Mouse (Mus musculus) liver, embryonic 13.5 days (tissue): ENCODE measurements around the gene Tmcc2. TPM values are rescaled to one million over a fixed set of nuclear protein-coding genes. Genes with fewer than 3 reads are reported as not detected.
"Not testable (repeated sequence)": the region's sequence is repeated elsewhere in the genome, so short reads cannot be mapped to it uniquely, and the experiment has no call there.

Experiments used
- ATAC-seq: fragments of 200-750 bp; cut with Nextera tagmentation; 2 replicates; pipeline ENCODE4 v1.8.0; 2017; ENCODE audit warnings: low read depth, mild to moderate bottlenecking, moderate number of reproducible peaks, moderate library complexity
- DNase-seq: peaks from one replicate; pipeline ENCODE4 v3.0.0; 2022
- H3K27ac ChIP-seq: fragments of 300-500 bp; sonication (generic); 2 replicates; pipeline ENCODE4 v1.5.1; 2015; ENCODE audit warnings: moderate library complexity, mild to moderate bottlenecking, inconsistent platforms
- H3K27me3 ChIP-seq: fragments of 300-500 bp; sonication (generic); 2 replicates; pipeline ENCODE4 v1.6.1; 2015; ENCODE audit warnings: mild to moderate bottlenecking, inconsistent platforms
- H3K36me3 ChIP-seq: fragments of 300-500 bp; sonication (generic); 2 replicates; pipeline ENCODE4 v1.6.1; 2015; ENCODE audit warnings: mild to moderate bottlenecking, inconsistent platforms
- H3K4me1 ChIP-seq: fragments of 300-500 bp; sonication (generic); replicated peaks from 2 replicates; pipeline ENCODE4 v1.6.1; 2015; ENCODE audit warnings: inconsistent platforms
- H3K4me2 ChIP-seq: fragments of 300-500 bp; sonication (generic); 2 replicates; pipeline ENCODE4 v1.6.1; 2015; ENCODE audit warnings: inconsistent platforms, mild to moderate bottlenecking, moderate library complexity
- H3K4me3 ChIP-seq: fragments of 300-500 bp; sonication (generic); replicated peaks from 2 replicates; pipeline ENCODE4 v1.5.1; 2015; ENCODE audit warnings: mild to moderate bottlenecking, inconsistent platforms
- H3K9ac ChIP-seq: fragments of 300-500 bp; sonication (generic); 2 replicates; pipeline ENCODE4 v1.6.1; 2015; ENCODE audit warnings: mild to moderate bottlenecking, inconsistent platforms
- H3K9me3 ChIP-seq: fragments of 300-500 bp; sonication (generic); replicated peaks from 2 replicates; pipeline ENCODE4 v1.6.1; 2016; ENCODE audit warnings: inconsistent platforms
- WGBS: fragments of 180-500 bp; shearing (Covaris S2); methylation state at CpG from one replicate; pipeline ENCODE4 v1.1.7; 2015; ENCODE audit not compliant: insufficient replicate concordance; 5-methylcytosine and 5-hydroxymethylcytosine counted together
- polyA plus RNA-seq: library from polyadenylated mRNA; unstranded; fragments of >200 nt; fragmentation: Nextera tagmentation; extraction: Ambion mirVana; gene quantifications from 2 replicates; pipeline ENCODE4 v1.2.1, GENCODE M21; 2015

The Tmcc2 gene
- polyA plus RNA-seq, 1 experiment from 2014 or later = 456 TPM

DNA sequence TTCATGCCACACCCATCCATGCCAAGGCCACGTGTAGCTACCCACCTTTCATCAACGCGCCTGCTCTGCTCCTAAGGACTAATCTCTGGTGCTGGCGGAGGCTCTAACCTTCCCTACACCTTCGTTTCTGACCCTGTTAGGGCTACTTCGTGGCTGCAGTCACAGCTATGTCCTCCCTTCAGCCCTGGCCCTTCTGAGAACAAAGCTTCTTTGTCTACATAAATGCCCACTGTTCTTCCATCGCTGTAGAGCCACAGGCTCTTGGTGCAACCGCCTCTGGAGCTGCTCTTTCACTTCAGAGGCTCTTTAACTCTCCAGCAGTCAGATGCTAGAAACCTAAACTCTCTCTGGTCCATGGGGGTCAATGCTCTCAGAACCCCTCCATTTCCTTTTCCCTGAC is 24.8 kb downstream of the Tmcc2 start:
- WGBS = 75% methylated on average over 8 of the region's 8 CpGs
- H3K27me3 ChIP-seq = no peaks in the 10 kb centered on the region
- H3K9me3 ChIP-seq = no peaks in the 10 kb centered on the region
- peaks cover 85% of the 10 kb centered on the region for H3K36me3 ChIP-seq
- H3K27ac ChIP-seq = peak overlapping the region; percentile 99
- DNase-seq (no peak), ATAC-seq (no peak)
- peak overlapping the region; percentile 85 for H3K4me2 ChIP-seq
- peak overlapping the region; percentile 89 for H3K4me3 ChIP-seq
- peak overlapping the region; percentile 94 for H3K9ac ChIP-seq
- H3K4me1 ChIP-seq = peaks cover 90% of the 10 kb centered on the region

DNA sequence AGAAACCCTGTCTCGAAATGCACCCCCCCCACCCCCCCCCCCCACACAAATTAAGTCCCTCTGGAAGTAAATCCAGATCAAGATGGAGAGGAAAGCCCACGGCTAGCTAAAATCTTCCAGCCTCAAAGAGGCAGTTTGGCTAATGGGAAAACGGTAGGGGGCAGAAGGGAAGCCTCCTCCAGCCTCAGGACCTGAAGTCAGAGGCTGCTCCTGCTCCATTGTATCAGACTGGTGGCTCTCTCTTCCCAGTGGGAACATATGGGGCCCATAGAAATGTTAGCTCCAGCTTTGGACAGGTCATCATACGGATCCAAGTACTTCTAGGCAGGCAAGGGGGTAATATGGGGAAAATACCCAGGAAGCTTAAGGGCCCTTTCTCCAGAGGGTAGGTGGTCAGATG is 25.4 kb downstream of the Tmcc2 start:
- H3K9me3 ChIP-seq = no peaks in the 10 kb centered on the region
- WGBS = 68% methylated on average over 4 of the region's 4 CpGs
- H3K27ac ChIP-seq = peak overlapping the region; percentile 99
- peaks cover 85% of the 10 kb centered on the region for H3K36me3 ChIP-seq
- ATAC-seq (no peak), DNase-seq (no peak)
- peak overlapping the region; percentile 89 for H3K4me3 ChIP-seq
- peak overlapping the region; percentile 85 for H3K4me2 ChIP-seq
- H3K9ac ChIP-seq = peak overlapping the region; percentile 94
- no peaks in the 10 kb centered on the region for H3K27me3 ChIP-seq
- peaks cover 90% of the 10 kb centered on the region for H3K4me1 ChIP-seq

DNA sequence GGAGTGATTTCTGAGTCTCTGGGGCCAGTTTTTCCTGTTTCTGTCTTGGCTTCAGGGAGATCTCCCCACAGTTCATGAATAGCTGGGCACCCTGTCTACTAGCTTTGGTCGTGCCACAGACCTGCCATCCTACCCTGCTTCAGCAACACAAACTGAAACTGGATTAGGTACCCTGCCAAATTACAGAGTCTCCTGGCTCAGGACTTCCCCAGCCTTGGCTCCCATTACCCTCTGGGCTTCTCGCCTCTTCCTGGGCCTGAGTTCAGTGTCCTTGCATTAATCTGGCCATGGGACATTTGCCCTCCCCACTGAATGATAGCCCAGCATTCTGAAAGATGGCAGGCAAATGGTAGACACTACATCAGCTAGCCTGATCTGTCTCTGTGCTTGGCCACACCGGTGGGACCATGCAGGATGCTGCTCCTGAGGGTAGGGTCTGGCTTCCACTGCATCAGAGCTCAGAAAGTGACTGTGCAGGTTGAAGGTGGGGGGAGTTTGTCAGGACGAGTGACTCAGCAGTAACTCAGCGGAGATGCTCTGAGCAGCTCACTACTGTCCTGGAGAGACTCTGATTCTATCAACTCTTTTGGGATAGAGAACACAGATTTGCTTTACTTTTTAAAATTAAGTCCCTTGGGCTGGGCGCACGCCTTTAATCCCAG is 26.1 kb downstream of the Tmcc2 start:
- H3K27ac ChIP-seq = peak overlapping the region; percentile 99
- peak overlapping the region; percentile 85 for H3K4me2 ChIP-seq
- no peak for ATAC-seq
- H3K4me3 ChIP-seq = peak overlapping the region; percentile 89
- WGBS = 74% methylated on average over 7 of the region's 7 CpGs
- no peaks in the 10 kb centered on the region for H3K9me3 ChIP-seq
- H3K27me3 ChIP-seq = no peaks in the 10 kb centered on the region
- peak overlapping the region; percentile 94 for H3K9ac ChIP-seq
- H3K4me1 ChIP-seq = peaks cover 90% of the 10 kb centered on the region
- DNase-seq = no peak
- H3K36me3 ChIP-seq = peaks cover 85% of the 10 kb centered on the region

DNA sequence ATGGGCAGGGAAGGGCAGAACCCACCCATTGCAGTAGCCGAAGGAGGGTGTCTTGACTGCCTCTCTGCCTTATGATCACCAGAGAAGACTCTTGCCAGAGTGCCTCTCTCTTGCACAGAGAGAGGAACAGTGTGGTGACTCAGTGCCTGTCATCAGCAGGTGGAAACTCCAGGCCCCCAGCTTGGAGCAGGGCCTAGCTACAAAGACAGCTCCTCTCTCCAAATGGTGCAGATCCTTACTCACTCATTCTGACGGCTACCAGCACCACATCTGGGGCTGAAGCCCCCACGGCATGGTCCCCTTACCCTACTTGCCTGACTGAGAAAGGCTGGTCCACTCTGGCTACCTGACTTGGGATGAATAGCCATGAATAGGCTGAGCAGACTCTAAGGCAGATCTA is 26.7 kb downstream of the Tmcc2 start:
- Histone ChIP-seq H3K9me3 (no peaks in the 10 kb centered on the region), H3K27ac (peak overlapping the region; percentile 99), H3K36me3 (peaks cover 85% of the 10 kb centered on the region), H3K4me2 (peak overlapping the region; percentile 85), H3K27me3 (no peaks in the 10 kb centered on the region), H3K4me3 (peak overlapping the region; percentile 89), H3K9ac (peak overlapping the region; percentile 94), H3K4me1 (peaks cover 90% of the 10 kb centered on the region)
- 86% methylated on average over 3 of the region's 3 CpGs for WGBS
- ATAC-seq = no peak
- no peak for DNase-seq

DNA sequence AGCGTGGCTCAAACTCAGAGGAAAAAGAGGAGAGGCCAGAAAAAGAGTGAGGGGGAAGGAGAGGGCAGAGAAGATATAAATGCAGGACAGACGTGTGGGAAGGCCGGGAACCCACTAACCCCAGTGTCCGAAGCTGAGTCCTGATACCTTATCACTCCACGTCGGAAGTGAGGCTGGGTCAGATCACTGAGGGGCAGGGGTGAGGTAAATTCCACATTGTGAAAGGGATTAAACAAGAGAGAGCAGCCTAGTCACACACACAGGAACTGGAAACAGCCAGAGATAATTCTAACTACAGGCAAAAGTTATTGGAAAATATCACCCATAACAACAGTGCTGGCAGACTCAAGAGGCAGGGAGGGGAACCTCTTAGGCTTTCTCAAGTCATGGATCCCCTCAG is 29.1 kb downstream of the Tmcc2 start:
- H3K27ac ChIP-seq = peak overlapping the region; percentile 99
- H3K4me3 ChIP-seq = peak overlapping the region; percentile 89
- H3K9ac ChIP-seq = no peak overlapping the region
- peaks cover 97% of the 10 kb centered on the region for H3K4me1 ChIP-seq
- 26% methylated on average over 6 of the region's 6 CpGs for WGBS
- peaks cover 100% of the 10 kb centered on the region for H3K36me3 ChIP-seq
- ATAC-seq (no peak), DNase-seq (no peak)
- H3K9me3 ChIP-seq = no peaks in the 10 kb centered on the region
- peak overlapping the region; percentile 85; the same call in 1 of the 2 replicates for H3K4me2 ChIP-seq
- no peaks in the 10 kb centered on the region for H3K27me3 ChIP-seq

DNA sequence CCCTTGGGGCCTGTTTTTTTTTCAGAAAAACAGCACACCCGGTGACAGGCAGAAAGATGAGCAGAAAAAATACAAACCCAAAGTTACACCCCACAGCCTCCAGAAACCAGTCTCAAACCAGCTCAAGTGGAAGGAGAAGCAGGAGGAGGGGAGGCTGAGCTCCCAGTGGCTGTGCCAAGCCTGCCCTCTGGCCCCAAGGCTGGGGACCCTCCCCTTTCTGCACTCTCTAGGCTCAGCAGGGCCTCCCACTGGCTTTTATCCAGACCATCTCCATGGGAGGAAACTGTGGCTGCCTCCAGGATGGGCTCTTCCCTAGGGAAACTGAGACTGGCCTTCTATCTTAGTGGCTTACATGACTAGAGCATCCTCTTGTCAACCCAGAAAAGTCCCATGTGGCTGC is 34.2 kb downstream of the Tmcc2 start:
- ATAC-seq = no peak
- no peaks in the 10 kb centered on the region for H3K9me3 ChIP-seq
- H3K4me2 ChIP-seq = no peak overlapping the region
- peak overlapping the region; percentile 35; the same call in 1 of the 2 replicates for H3K27ac ChIP-seq
- no peak overlapping the region for H3K9ac ChIP-seq
- H3K36me3 ChIP-seq = peaks cover 85% of the 10 kb centered on the region
- DNase-seq = no peak
- WGBS = 79% methylated on average over 1 of the region's 1 CpGs
- peaks cover 80% of the 10 kb centered on the region for H3K4me1 ChIP-seq
- no peak overlapping the region for H3K4me3 ChIP-seq
- H3K27me3 ChIP-seq = no peaks in the 10 kb centered on the region

DNA sequence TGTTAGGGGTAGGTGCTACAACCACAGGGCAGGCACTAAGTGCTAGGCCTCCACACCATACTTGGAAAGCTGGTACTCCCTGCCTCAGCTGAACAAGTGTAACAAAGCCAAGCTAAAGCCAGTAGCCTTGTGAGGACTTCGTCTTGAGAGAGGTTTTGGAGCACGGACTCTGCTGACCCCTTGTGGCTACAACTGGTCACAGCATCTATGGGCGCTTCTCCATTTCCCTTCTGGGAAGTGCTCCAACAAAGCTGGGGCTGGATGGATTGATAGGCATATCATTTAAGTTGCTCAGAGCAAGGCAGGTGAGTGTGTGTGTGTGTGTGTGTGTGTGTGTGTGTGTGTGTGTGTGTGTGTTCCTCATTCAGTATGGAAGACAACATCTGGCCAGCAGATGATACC is 35.2 kb downstream of the Tmcc2 start:
- DNase-seq = peak; percentile 69
- H3K9me3 ChIP-seq = peaks cover 3% of the 10 kb centered on the region
- H3K4me2 ChIP-seq = no peak overlapping the region
- H3K36me3 ChIP-seq = peaks cover 75% of the 10 kb centered on the region
- ATAC-seq = peak; percentile 21
- H3K4me3 ChIP-seq = no peak overlapping the region
- 2% methylated on average over 3 of the region's 3 CpGs for WGBS
- 0 out of 2 replicates have a peak overlapping the region, but pooled peaks have one; percentile 26 for H3K27ac ChIP-seq
- H3K27me3 ChIP-seq = no peaks in the 10 kb centered on the region
- peaks cover 70% of the 10 kb centered on the region for H3K4me1 ChIP-seq
- no peak overlapping the region for H3K9ac ChIP-seq

DNA sequence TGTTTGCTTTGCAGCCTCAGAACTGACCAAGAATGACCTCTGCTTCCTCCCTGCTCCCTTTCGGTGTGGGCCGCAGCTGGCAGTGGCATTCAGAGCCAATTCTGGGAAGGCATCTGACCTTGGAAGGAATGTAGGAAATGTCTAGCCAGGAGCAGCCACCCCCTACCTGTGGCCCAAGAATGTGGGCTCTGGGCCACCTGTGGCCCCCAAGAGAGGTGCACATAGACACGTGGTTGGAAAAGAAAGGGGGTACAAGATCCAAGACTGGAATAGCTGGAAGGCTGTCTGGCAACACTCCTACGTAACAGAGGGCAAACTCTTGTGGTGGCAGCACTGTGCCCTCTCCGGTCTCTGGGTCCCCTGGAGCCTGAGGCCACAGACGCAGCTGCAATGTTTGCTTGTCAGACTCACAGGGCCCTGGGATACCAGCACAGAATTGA is 35.9 kb downstream of the Tmcc2 start:
- Histone ChIP-seq H3K9me3 (peaks cover 6% of the 10 kb centered on the region), H3K9ac (no peak overlapping the region), H3K27ac (0 out of 2 replicates have a peak overlapping the region, but pooled peaks have one; percentile 4), H3K36me3 (peaks cover 68% of the 10 kb centered on the region), H3K27me3 (no peaks in the 10 kb centered on the region), H3K4me2 (no peak overlapping the region), H3K4me3 (no peak overlapping the region), H3K4me1 (peaks cover 63% of the 10 kb centered on the region)
- 86% methylated on average over 6 of the region's 6 CpGs for WGBS
- no peak for DNase-seq
- ATAC-seq = peak; percentile 44

DNA sequence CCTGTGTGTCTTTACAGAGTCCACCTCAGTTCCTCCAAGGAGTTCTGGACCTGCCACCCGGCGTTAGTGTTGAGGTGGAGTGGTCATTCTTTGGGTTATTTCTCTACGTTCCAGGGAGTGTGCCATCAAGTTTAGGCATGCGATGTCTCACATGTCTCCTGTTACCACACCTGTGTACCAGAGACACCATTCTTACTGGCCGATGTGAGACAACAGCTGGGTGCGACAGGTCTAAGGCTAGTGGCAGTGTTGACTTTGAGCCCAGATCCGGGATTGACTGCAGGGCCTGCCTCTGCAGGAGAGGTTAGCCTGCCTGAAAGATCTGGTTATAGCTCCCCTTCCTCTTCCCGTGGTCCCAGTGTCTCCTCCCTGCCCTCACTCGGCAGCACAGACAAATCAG is 36.8 kb downstream of the Tmcc2 start:
- WGBS = 80% methylated on average over 9 of the region's 9 CpGs
- Histone ChIP-seq H3K4me1 (peaks cover 54% of the 10 kb centered on the region), H3K9me3 (peaks cover 6% of the 10 kb centered on the region), H3K36me3 (peaks cover 58% of the 10 kb centered on the region), H3K9ac (no peak overlapping the region), H3K27me3 (no peaks in the 10 kb centered on the region), H3K4me3 (no peak overlapping the region), H3K27ac (peak overlapping the region; percentile 62; the same call in 1 of the 2 replicates), H3K4me2 (no peak overlapping the region)
- ATAC-seq (peak; percentile 1; the same call in 1 of the 2 replicates), DNase-seq (no peak)

DNA sequence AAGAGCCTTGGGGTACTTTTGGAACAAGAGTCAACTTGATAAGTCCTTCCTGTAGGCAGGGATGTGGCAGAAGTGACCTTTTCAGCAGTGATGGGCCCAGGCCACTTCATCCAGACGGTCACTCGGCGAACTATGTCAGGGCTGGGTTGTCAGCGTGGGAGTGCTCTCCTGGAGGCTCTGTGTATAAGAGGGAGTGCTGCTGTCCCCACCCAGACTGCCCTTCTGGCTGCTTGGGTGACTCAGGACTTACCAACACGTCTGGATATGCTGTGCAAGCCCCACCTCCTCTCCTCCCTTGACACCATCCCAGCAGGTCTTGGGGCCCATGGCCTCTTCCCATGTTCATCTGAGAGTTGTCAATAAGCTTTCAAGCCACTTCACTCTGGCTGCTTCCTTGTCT is 37.7 kb downstream of the Tmcc2 start:
- no peak for DNase-seq
- Histone ChIP-seq H3K27ac (peak overlapping the region; percentile 62), H3K4me1 (peaks cover 45% of the 10 kb centered on the region), H3K9ac (no peak overlapping the region), H3K4me2 (no peak overlapping the region), H3K9me3 (peaks cover 6% of the 10 kb centered on the region), H3K4me3 (no peak overlapping the region), H3K27me3 (0 out of 2 replicates have a peak, but pooled peaks cover 2% of the 10 kb centered on the region), H3K36me3 (peaks cover 50% of the 10 kb centered on the region)
- 68% methylated on average over 5 of the region's 5 CpGs for WGBS
- ATAC-seq = no peak

DNA sequence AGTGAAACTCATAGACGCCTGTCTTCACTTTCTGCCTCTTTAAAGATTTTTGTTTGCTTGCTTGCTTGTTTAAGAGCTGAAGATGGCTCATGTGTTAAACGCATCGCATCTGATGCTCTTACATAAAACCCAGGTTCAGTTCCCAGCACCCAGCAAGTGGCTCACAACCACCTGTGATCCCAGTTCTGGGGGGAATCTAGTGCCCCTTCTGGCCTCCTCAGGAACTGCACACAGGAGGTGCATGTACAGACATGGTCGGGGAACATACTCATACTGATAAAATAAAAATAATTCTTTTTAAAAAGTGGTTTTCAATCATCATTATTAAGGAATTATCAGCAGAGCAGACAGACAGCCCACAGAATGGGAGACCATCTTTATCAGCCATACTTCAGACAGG is 40.0 kb downstream of the Tmcc2 start:
- H3K4me2 ChIP-seq = no peak overlapping the region

DNA sequence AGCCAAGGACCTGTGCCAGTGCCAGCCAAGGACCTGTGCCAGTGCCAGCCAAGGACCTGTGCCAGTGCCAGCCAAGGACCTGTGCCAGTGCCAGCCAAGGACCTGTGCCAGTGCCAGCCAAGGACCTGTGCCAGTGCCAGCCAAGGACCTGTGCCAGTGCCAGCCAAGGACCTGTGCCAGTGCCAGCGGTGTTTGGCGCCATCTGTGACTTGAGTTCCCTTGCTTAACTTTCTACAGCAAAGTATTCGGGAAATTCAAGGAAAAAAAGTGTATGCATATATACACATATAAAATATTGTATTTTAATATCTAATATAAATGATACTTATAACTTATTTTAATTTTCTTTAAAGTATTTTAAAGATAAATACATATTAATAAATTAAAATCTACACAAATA is 41.5 kb downstream of the Tmcc2 start:
- not testable (repeated sequence) for H3K9me3 ChIP-seq, H3K9ac ChIP-seq, ATAC-seq, H3K27ac ChIP-seq, H3K4me2 ChIP-seq, H3K4me3 ChIP-seq, DNase-seq, H3K27me3 ChIP-seq
- H3K36me3 ChIP-seq = peaks cover 12% of the 10 kb centered on the region
- H3K4me1 ChIP-seq = peaks cover 18% of the 10 kb centered on the region
- 79% methylated on average over 3 of the region's 3 CpGs for WGBS

More for the DNA sequence above, 40.0 kb downstream of the Tmcc2 start:
- Histone ChIP-seq H3K9ac (no peak overlapping the region), H3K4me1 (peaks cover 29% of the 10 kb centered on the region), H3K36me3 (peaks cover 27% of the 10 kb centered on the region), H3K27me3 (0 out of 2 replicates have a peak, but pooled peaks cover 5% of the 10 kb centered on the region), H3K4me3 (no peak overlapping the region), H3K9me3 (peaks cover 6% of the 10 kb centered on the region), H3K27ac (no peak overlapping the region)
- 80% methylated on average over 4 of the region's 4 CpGs for WGBS
- no peak for ATAC-seq
- DNase-seq = no peak
